Mouse (Mus musculus) liver, adult (tissue): Measurements from ENCODE around the gene Zfp945.

Experiments
- GATA4 ChIP-seq: IDR thresholded peaks from 2 replicates; pipeline ENCODE4 v1.6.1; 2014; ENCODE audit warnings: mild to moderate bottlenecking, low read length; ENCODE audit not compliant: insufficient replicate concordance

Gene Zfp945

GRCm38 (mm10) chr17:22866845-22867481, at the start of gene Zfp945:
Zfp945 (minus strand) TSS chr17:22867134.
- TF ChIP-seq GATA4: no peak

- TF ChIP-seq GATA4: no peak
These were observed 21.4 kb upstream of the Zfp945 start for GRCm38 (mm10) chr17:22888302-22888701.

GRCm38 (mm10) chr17:22884059-22884698, 17.2 kb upstream of the Zfp945 start:
- no peak for TF ChIP-seq GATA4

- TF ChIP-seq GATA4: no peak
These were observed 10.7 kb upstream of the Zfp945 start for GRCm38 (mm10) chr17:22877427-22878307.

GRCm38 (mm10) chr17:22876316-22876715, 9.4 kb upstream of the Zfp945 start:
- no peak for TF ChIP-seq GATA4

- no peak for TF ChIP-seq GATA4
These were observed 501 bp downstream of the Zfp945 start for GRCm38 (mm10) chr17:22866421-22866844.

GRCm38 (mm10) chr17:22821166-22821565, 45.8 kb downstream of the Zfp945 start:
- TF ChIP-seq GATA4: no peak

GRCm38 (mm10) chr17:22818199-22818595, 48.7 kb downstream of the Zfp945 start:
- no peak for TF ChIP-seq GATA4

- no peak for TF ChIP-seq GATA4
These were observed 49.3 kb downstream of the Zfp945 start for GRCm38 (mm10) chr17:22817471-22818198.

GRCm38 (mm10) chr17:22799707-22800106, 67.2 kb downstream of the Zfp945 start:
- no peak for TF ChIP-seq GATA4
